Mouse (Mus musculus) ES-CJ7 (cell line): ENCODE data around the gene Gsap.

Experiments
- DNase-seq: peaks from one replicate; pipeline ENCODE4 v3.0.0; 2011; ENCODE audit warnings: low read depth, low spot score

Gene Gsap

DNA sequence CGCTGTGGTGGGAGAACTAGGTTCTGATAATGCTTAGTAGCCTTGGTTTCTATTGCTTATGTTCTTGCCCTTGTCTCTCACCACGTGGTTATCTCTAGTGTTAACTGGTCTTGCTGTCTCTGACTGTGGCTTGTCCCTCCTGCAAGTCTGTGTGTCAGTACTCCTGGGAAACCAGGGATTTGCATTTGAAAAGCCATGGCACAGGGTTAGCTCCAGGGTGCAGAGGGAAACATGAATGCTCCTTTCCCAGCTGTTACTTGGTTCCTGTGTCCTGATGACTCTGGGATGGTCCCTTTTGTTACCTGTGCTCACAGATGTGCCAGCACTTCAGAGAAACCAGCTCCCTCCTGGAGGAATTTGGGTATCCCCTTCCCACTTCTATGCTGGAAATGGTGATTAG lies 3.0 kb upstream of the Gsap start:
- DNase-seq, result peak; percentile 77

DNA sequence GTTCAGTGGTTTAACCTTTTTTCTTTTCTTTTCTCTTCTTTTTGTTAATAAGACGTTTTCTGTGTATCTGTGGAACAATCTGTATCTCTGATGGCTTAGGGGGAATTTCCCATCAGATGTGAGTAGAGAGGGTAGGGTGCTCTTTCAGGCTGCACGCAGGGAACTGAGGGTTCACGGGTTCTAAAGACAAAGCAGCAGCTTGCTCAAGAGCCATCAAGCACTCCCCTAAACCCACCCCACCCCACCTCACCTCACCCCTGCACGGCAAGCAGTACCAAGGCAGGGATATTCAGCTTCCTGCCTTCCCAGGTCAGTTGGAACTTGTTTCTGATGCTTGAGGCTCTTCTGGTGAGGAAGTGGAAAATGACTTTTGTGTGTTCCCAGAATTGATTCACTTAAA lies 766 bp downstream of the Gsap start:
- DNase-seq, result peak; percentile 53

DNA sequence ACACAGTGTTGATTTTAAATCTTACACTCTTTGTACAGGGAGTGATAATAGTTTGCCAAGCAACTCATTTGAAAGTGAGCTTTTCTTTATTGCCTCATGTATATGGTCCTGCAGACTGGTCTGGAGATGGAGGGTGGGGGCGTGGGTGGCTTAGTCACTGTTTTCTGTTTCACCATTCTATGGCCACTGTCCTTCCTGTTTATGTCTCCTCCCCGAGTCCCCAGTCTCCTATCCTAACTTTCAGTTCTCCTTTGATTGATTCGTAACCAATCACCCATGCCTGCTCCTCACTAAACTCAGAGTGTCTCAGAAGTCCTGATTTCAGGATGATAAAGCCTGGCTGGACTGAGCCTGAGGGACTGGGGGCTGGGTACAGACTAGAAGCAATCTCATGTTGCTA lies 2.4 kb downstream of the Gsap start:
- no peak for DNase-seq

DNA sequence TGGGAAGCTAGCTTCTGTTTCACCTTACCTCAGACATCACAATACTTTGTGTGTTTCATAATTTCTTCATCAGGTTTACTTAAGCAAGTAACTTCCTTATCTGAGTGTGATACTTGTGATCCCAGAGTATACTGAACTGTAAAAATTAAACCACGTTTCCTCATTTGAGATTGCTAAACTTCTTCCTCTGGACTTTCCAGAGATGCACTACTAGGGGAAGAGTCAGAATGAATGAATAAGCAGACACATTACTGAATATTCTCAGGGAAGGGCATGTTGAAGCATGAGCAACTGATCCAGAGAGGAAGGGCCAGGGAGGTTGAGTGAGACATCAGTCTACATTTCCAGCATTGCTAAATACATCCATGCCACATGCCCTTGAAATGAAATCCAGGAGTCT lies 3.0 kb downstream of the Gsap start:
- DNase-seq, result no peak

DNA sequence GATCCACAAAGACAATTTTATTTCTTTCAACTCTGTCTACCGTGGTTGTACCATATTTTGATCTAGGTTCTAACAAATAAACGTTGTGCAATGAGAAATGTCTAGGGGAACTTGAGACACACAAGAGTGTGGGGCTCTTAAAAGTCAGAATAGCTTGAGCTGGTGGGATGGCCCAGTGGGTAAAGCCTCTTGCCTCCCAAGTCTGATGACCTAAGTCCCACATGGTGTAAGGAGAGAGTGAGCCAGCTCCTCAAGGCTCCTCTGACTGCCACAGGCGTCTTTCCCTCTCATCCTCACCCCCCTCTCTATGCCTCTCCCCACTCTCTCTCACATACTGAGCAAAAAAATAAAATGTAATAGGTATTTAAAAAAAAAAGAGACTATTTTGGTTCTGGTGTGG lies 3.4 kb downstream of the Gsap start:
- DNase-seq, result no peak

DNA sequence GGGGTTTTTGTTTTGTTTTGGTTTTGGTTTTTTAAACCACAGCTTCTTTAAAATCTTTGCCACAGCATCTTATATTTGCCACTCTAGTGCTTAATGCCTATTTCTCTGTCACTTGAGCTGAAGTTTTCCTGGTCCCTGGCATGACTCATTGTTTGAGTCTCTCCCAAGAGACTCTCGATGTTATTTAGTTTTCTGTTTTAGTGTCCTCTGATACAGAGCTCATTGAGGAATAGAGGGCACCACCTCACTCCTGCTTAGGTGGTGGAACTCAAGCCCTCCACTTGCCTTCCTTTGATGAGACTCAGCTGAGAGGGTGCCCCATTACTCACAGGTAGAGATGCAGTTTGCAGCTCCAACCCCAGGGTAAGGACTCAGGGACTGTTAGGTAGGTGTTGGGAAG lies 17.4 kb downstream of the Gsap start:
- no peak for DNase-seq

DNA sequence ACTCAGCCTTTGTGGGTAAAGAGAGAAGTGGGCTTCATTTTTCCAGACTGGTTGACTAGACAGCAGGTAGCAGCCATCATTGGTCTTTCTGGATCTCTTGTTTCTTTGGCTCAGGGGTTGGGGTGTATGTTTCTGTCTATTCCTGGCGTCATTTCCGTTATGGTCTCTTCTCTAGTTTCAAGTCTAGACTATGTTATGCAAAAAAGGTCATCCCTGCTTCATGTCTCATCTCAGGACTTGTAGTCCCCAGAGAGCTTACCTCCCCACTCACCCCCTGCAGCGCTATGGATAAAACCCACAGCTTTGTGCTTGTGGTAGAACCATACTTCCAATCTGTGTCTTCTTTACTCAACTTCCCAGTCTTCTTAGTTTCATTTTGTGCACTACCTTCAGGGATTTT lies 18.1 kb downstream of the Gsap start:
- no peak for DNase-seq

DNA sequence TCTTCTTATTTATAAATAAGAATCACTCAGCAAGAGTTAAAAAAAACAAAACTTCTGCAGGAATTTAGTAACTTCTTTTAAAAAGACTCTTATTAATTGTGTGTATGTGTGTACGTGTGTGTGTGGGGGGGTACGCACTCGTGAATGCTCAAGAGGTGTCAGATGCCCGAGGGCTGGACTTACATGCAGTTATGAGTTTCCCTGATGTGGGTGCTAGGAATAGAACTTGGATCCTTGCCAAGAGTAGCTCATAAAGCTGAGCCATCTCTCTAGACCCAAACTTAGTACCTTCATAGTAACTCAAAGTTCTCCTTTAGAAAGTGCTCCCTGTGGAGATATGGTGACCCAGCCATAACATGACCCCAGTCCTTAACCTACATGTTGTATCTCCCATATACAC lies 20.0 kb downstream of the Gsap start:
- no peak for DNase-seq

DNA sequence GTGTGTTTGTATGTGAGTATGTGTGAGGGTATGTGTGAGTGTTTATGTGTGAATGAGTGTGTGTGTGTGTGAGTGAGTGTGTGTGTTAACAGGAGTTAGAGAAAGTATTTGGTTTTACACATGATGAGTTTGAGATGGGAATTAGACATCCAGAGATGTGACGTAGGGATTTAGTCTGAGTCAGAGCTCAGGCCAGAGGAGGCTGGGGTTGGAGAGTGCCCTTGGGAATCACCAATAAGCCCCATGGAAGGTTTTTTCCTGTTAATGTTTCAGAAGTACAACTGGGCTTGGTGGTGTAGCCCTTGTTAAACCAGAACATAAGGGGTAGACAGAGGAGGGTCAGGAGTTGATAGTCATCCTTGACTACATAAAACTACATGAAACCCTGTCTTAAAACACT lies 25.4 kb downstream of the Gsap start:
- no peak for DNase-seq

DNA sequence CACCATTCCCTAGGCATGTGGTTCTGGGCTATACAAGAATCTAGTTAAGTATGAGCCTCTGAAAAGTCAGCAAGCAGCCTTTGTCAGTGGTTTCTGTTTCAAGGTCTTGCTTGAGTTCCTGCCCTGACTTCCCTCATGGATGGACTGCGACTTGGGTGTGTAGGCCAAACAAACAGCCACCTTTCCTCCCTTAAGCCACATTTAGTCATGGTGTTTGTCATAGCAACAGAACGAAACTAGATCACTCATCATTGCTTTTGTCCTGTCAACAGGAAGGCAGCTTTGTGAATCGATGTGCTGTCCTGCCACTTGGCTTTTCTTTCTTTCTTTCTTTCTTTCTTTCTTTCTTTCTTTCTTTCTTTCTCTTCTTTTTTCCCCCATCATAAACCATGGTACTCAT lies 26.9 kb downstream of the Gsap start:
- no peak for DNase-seq

DNA sequence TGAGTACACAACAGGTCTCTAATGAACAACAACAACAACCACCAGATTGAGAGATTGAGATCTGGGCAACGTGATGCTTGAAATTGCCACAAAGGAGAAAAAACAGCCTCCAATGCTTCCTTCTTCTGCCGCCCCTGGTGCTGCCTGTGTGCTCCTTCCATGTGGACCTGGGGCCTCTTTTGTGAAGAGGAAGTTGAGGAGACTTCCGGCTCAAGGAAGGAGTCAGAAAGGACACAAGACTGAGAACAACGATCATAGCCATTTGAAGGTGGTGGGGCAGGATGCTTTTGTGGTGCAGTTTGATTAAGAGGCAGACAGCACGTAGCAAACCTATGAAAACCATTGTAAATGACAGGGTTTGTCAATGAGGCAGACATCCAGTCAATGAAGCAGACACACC lies 27.7 kb downstream of the Gsap start:
- DNase-seq, result no peak

DNA sequence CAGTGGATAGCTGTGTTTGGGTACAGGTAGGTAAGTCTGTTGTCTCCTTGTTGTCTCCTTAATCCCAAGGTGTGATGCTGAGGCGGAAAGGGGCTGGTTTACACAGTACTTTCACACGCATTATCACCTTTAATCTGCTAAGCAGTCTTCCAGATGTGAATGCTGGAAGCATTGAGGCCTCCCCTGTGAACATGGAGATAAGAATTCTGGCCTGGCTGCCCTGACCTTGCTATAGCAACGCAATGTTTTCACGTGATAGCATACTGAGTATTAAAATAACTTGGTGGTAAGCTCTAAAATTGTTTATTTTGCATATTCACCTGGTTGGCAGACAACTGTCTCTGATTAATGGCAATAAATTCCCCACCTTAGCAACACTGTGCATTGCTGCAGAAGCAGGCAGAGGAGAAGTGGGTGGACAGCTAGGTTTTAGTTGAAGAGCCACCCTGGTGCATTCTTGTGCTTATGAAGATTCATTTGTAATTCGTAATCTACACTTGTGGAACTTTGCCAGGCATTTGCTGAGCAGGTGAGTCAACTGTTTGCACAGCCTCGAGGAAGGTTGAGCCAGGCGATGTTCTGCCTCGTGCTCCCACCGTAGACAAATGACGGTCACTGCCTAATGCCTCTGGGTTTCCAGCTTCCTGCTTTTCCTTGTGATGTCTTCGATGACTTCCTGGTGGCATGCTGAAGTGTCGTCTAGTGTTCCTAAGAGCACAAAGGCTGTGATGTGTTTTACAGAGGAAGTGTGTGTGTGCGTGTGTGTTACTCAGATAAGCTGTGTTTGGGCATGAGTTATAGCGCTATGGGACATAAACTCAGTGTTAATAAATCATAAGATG lies 31.6 kb downstream of the Gsap start:
- no peak for DNase-seq

DNA sequence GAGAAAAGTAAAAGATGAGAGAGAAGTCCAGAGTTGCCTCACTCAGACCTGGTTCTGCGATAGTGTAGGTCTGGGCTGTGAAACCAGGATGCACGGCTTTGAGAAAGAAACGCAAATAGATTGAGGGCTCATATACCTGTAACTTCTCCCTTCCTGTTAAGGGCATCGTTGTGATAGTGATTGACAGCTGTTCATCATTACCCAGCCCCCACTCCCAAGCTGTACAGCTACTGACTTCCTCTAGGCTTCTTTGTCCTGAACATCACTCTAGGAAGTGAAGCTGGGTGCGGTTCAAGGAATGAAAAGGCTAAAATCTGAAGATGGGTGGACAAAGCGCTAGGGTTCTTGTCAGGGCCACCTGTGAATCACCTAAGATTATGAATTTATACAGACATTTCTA lies 46.8 kb downstream of the Gsap start:
- DNase-seq, result peak; percentile 66

DNA sequence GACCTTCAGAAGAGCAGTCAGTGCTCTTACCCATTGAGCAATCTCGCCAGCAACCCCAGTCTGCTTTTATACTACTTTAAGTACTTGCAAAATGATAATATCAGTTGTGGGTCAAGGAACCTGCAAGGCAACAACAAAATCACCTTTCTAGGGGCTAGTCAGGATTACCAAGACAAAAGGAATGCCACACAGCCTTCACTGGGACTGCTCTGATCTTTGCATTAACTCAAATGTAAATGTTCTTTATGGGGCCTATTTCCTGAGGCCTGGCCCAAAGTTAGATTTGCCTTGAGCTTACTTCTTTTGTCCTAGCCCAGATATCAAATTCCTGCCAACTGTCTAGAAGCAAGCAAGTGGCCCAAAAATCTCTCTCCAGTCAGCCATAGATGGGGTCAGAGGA lies 58.5 kb downstream of the Gsap start:
- DNase-seq, result peak; percentile 97

DNA sequence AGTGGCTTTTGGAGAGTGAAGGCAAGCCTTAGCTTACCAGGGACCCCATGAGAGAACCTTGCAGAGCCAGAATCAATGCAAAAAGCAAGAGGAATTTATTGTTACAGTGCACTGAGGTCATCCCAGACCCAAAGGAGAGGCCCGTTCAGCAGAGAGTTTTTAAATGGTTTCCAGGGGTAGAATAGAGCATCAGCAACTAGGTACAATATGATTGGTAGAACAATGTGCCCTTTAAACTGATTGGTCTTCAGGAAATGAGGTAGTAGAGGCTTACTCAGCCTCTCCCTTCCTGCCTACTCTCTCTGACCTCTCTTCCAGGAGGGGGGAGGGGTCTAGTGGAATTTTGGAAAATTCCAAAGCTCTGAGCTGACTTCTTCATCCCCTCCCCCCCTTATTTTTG lies 59.2 kb downstream of the Gsap start:
- DNase-seq, result peak; percentile 71

DNA sequence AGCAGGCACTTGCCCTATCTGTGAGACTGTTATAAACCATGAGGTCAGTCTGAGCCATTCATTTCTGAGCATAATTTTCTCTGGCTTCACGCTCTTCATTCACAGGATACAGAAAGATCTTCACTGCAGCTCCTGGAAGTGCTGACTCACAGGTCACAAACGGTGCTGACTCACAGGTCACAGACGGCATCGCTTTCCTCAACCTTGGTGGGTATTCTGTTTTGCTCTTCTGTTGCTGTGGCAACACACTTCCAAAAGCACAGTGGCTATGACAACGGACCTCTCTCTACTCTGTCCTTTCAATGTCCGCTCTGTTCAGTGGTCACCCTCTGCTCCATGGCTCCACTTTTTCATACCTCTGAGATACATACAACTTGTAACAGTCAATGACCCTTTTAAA lies 60.7 kb downstream of the Gsap start:
- no peak for DNase-seq

DNA sequence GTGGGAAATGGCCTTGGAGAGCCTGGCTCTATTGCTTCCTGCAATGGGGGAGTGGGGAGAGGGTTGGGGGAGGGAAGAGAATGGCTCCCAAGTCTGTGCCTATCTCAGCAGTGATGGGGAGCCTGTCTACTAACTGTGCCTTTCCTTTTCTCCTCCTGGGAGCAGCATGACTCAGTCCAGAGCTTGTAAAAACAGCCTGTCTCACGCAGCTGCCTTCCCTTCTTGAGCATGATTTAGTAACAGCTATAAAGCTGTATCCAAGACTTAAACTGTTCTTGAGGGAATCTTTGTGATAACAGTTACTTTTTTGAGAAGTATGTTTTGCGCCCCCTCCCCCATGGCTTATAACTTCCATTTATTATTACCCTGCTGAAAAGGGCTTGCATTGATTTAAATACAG lies 61.9 kb downstream of the Gsap start:
- DNase-seq, result no peak

DNA sequence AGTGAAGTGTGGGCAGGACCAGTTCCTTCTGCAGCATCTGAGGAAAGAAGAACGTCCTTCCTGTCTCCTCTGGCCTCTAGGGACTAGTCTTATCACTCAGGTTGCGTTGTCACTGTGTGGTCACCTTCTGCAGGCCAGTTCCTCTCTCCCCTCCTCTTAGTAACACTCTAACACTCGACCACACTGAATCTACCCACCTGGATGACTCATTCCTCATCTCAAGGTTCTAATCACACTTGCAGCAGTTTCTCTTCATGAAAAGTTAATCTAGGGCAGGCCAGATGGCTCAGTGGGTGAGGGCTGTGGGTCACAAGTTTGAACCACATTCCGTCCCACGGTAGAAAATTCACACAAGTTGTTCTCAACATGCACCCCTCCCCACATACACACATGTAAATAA lies 62.8 kb downstream of the Gsap start:
- DNase-seq, result no peak

DNA sequence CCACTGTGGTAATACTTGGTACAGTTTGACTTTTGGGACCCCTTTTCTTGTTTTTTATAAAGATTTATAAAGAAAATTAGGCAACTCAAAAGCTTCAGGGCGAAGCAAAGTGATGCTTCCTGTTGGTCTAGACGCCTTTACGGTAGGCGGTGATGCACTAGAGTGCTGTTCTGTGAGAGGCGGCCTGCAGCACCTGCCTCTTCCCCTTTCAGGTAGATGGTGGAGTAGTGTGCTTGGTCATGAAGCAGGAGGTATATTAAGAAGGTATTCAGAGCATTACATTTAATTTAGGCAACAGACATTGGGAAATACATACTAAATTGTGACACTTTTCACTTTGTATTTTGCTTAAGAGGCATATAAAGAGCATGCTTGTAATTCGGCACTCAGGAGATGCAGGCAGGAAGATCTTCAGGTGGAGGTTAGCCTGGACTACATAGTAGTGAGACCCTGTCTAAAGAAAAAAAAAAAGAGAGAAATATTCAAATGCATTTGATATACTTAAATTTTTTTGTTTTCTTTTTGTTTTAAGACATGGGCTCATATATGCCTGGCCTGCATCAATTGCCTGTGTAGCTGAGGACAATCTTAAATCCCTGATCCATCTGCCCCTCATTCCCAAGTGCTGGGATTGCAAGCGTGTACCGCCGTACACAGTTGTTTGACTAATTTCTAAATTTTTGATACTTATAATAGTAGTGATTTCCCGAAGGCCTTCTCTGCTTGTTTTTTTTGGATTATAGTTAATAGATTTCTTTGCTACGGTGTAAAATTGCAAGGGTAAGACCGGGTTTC lies 68.9 kb downstream of the Gsap start:
- no peak for DNase-seq

DNA sequence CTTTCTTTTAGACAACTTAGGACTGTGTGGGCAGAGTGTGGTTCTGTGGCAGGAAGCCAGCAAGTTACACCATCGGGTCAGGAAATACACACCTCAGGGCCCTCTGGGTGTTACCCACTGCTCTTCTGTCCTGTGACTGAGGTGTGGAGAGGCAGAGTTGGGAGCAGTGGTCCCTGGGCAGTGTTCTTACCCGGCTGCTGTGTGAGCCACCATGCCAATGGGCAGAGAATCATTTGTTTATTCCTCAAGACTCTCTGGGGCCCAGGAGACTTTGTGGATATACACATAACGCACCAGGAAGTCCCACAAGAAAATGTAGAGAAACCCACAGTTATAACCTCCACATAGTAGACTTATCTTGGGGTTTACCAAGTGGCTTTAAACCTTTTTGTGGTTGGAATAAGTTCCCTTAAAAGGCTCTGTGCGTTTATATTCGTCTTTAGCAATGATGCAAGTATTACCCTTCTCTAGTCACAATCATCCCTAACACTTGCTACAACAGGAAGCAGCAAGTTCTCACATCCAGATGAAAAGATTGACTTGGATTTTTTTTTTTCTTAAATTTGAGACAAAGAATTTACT lies 69.6 kb downstream of the Gsap start:
- DNase-seq, result no peak

DNA sequence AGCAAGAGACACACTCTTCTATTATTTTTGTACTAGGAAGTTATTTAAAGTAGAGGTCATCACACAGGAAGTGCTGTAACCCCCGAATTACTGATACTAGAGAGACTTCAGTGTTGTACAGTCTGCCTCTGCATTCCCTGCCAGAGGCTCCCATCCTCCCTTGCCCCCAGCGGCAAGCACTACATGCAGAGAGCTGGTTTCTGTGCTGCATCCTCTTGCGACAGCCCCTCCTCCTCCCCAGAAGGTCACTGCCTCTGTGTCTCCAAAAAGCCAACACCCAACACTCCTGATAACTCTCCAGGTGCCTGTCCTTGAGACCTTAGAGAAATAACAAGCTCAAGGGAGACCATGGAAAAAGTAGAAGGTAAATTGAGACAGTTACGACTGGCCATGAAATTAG lies 71.1 kb downstream of the Gsap start:
- DNase-seq, result peak; percentile 91

DNA sequence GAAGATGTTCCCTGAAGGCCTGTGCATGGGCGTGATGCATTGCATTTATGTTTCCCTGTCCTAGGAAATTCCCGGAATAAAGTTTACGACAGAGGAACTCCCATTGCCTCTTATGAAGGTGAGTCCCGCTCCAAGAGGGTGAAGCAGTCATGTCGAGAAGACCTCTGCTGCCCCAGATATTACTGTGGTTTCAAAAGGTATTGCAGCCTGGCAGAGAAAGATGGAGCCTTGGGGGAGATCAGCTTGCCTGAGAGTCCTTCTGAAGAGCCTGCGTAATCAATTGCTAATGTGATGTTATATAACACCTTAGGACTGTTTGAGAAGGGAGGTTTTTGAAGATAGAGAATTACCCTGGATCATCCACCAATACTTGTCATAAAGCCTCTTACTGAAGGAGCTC lies 71.8 kb downstream of the Gsap start:
- DNase-seq, result peak; percentile 84

DNA sequence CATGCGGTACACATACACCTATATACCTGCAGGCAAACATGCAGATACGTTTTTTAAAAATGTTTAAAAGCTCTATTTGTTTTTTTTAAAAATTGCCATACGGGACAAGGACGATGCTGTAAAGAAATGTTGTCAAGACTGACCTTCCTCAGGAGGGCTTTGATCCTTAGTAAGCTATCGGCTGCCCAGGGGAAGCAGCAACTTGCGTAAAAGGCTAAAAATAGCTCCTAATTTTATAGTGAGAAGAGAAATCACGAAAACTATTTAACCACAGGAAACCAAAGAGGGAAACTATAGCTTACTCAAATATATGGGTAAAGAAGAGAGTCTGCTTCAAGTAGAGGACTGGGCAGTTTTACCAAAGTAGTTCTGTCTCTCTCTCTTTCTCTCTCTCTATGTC lies 74.7 kb downstream of the Gsap start:
- no peak for DNase-seq
